Mouse (Mus musculus) T-helper 17 cell (primary cell): ENCODE data around the gene 1810009A15Rik.

Source experiments
- in situ Hi-C, 2 experiments: fragments of 300-600 bp; cut with MboI, MseI; formaldehyde crosslinking; loops; 1 replicate in 1 of 2; 2 replicates in 1 of 2; pipeline ENCODE4 v1.15.1; 2025; ENCODE audit warnings: high pct_unique_total_duplicates in 2 of 2

The 1810009A15Rik gene

GRCm38 (mm10) chr19:8908531-8908930, 19.9 kb downstream of the 1810009A15Rik start:
- in situ Hi-C loops, result loop anchor here (25.0 kb wide), 2 partner anchors 1896 to 1921 kb away; partner anchors contain the start of genes Dnajc4 (in 1 of the 2), Fermt3 (in 1 of the 2), Fkbp2 (in 1 of the 2) and Nudt22 (in 1 of the 2)

- in situ Hi-C loops, result loop anchor here (25.0 kb wide), 2 partner anchors 1900 to 1925 kb away; partner anchors contain the start of genes Dnajc4 (in 1 of the 2), Fermt3 (in 1 of the 2), Fkbp2 (in 1 of the 2) and Nudt22 (in 1 of the 2)
These were observed 23.2 kb downstream of the 1810009A15Rik start for GRCm38 (mm10) chr19:8911810-8912209.

- in situ Hi-C loops, result loop anchor here (25.0 kb wide), 2 partner anchors 1902 to 1927 kb away; partner anchors contain the start of genes Dnajc4 (in 1 of the 2), Fermt3 (in 1 of the 2), Fkbp2 (in 1 of the 2) and Nudt22 (in 1 of the 2)
These were observed 25.6 kb downstream of the 1810009A15Rik start for GRCm38 (mm10) chr19:8914212-8914611.

GRCm38 (mm10) chr19:8919000-8919399, 30.3 kb downstream of the 1810009A15Rik start:
- in situ Hi-C loops, result loop anchor here (25.0 kb wide), 2 partner anchors 1907 to 1932 kb away; partner anchors contain the start of genes Dnajc4 (in 1 of the 2), Fermt3 (in 1 of the 2), Fkbp2 (in 1 of the 2) and Nudt22 (in 1 of the 2)

- in situ Hi-C loops, result loop anchor here (25.0 kb wide), 2 partner anchors 1907 to 1932 kb away; partner anchors contain the start of genes Dnajc4 (in 1 of the 2), Fermt3 (in 1 of the 2), Fkbp2 (in 1 of the 2) and Nudt22 (in 1 of the 2)
These were observed 31.0 kb downstream of the 1810009A15Rik start for GRCm38 (mm10) chr19:8919684-8920072.

- in situ Hi-C loops, result loop anchor here (25.0 kb wide), 2 partner anchors 1908 to 1933 kb away; partner anchors contain the start of genes Dnajc4 (in 1 of the 2), Fermt3 (in 1 of the 2), Fkbp2 (in 1 of the 2) and Nudt22 (in 1 of the 2)
These were observed 31.6 kb downstream of the 1810009A15Rik start, which contains the start of gene B3gat3 for GRCm38 (mm10) chr19:8920073-8920736. TSS of gene B3gat3 (plus strand) at chr19:8920374.

GRCm38 (mm10) chr19:8920836-8921291, 32.2 kb downstream of the 1810009A15Rik start:
- in situ Hi-C loops, result loop anchor here (25.0 kb wide), 2 partner anchors 1909 to 1934 kb away; partner anchors contain the start of genes Dnajc4 (in 1 of the 2), Fermt3 (in 1 of the 2), Fkbp2 (in 1 of the 2) and Nudt22 (in 1 of the 2)

GRCm38 (mm10) chr19:8921741-8922140, 33.1 kb downstream of the 1810009A15Rik start:
- in situ Hi-C loops, result loop anchor here (25.0 kb wide), 2 partner anchors 1909 to 1934 kb away; partner anchors contain the start of genes Dnajc4 (in 1 of the 2), Fermt3 (in 1 of the 2), Fkbp2 (in 1 of the 2) and Nudt22 (in 1 of the 2)

GRCm38 (mm10) chr19:8926766-8927165, 38.1 kb downstream of the 1810009A15Rik start:
- in situ Hi-C loops, result no loop called here

GRCm38 (mm10) chr19:8927891-8928525, 39.4 kb downstream of the 1810009A15Rik start:
- in situ Hi-C loops, result no loop called here

- in situ Hi-C loops, result no loop called here
These were observed 40.1 kb downstream of the 1810009A15Rik start for GRCm38 (mm10) chr19:8928689-8929223.

GRCm38 (mm10) chr19:8929224-8930088, 40.8 kb downstream of the 1810009A15Rik start, which contains the start of the genes Rom1 and Eml3:
TSS of gene Rom1 (minus strand) at chr19:8929356.
TSS of gene Eml3 (plus strand) at chr19:8929552.
- in situ Hi-C loops, result no loop called here

GRCm38 (mm10) chr19:8930117-8930516, 41.5 kb downstream of the 1810009A15Rik start:
- in situ Hi-C loops, result no loop called here

- in situ Hi-C loops, result no loop called here
These were observed 42.1 kb downstream of the 1810009A15Rik start for GRCm38 (mm10) chr19:8930771-8931170.

GRCm38 (mm10) chr19:8936736-8937135, 48.1 kb downstream of the 1810009A15Rik start:
- in situ Hi-C loops, result no loop called here
